Mouse (Mus musculus) hindbrain, embryonic 12.5 days (tissue): ENCODE data around the gene Vrk1. TPM values are rescaled to one million over a fixed set of nuclear protein-coding genes. Genes with fewer than 3 reads are reported as not detected.

Source experiments
- ATAC-seq: fragments of 200-750 bp; cut with Nextera tagmentation; 2 replicates; pipeline ENCODE4 v1.8.0; 2017; ENCODE audit warnings: moderate TSS enrichment; ENCODE audit not compliant: low FRiP score
- H3K27ac ChIP-seq: fragments of 300-500 bp; sonication (generic); 2 replicates; pipeline ENCODE4 v1.5.1; 2016; ENCODE audit warnings: mild to moderate bottlenecking
- H3K27me3 ChIP-seq: fragments of 300-500 bp; sonication (generic); 2 replicates; pipeline ENCODE4 v1.6.1; 2016; ENCODE audit warnings: mild to moderate bottlenecking
- H3K36me3 ChIP-seq: fragments of 300-500 bp; sonication (generic); 2 replicates; pipeline ENCODE4 v1.6.1; 2016; ENCODE audit warnings: mild to moderate bottlenecking
- H3K4me1 ChIP-seq: fragments of 300-500 bp; sonication (generic); 2 replicates; pipeline ENCODE4 v1.6.1; 2016
- H3K4me2 ChIP-seq: fragments of 300-500 bp; sonication (generic); replicated peaks from 2 replicates; pipeline ENCODE4 v1.6.1; 2016; ENCODE audit warnings: mild to moderate bottlenecking
- H3K4me3 ChIP-seq: fragments of 300-500 bp; sonication (generic); 2 replicates; pipeline ENCODE4 v1.5.1; 2016; ENCODE audit warnings: mild to moderate bottlenecking
- H3K9ac ChIP-seq: fragments of 300-500 bp; sonication (generic); 2 replicates; pipeline ENCODE4 v1.6.1; 2016; ENCODE audit warnings: mild to moderate bottlenecking, moderate library complexity
- H3K9me3 ChIP-seq: fragments of 300-500 bp; sonication (generic); replicated peaks from 2 replicates; pipeline ENCODE4 v1.6.1; 2016; ENCODE audit warnings: mild to moderate bottlenecking
- WGBS: fragments of 180-500 bp; shearing (Covaris S2); methylation state at CpG from one replicate; pipeline ENCODE4 v1.1.7; 2016; 5-methylcytosine and 5-hydroxymethylcytosine counted together
- polyA plus RNA-seq: library from polyadenylated mRNA; unstranded; fragments of >200 nt; fragmentation: Nextera tagmentation; extraction: Ambion mirVana; gene quantifications from 2 replicates; pipeline ENCODE4 v1.2.1, GENCODE M21; 2016

Vrk1 gene
- polyA plus RNA-seq, 1 experiment from 2014 or later, result 60.7 TPM

DNA sequence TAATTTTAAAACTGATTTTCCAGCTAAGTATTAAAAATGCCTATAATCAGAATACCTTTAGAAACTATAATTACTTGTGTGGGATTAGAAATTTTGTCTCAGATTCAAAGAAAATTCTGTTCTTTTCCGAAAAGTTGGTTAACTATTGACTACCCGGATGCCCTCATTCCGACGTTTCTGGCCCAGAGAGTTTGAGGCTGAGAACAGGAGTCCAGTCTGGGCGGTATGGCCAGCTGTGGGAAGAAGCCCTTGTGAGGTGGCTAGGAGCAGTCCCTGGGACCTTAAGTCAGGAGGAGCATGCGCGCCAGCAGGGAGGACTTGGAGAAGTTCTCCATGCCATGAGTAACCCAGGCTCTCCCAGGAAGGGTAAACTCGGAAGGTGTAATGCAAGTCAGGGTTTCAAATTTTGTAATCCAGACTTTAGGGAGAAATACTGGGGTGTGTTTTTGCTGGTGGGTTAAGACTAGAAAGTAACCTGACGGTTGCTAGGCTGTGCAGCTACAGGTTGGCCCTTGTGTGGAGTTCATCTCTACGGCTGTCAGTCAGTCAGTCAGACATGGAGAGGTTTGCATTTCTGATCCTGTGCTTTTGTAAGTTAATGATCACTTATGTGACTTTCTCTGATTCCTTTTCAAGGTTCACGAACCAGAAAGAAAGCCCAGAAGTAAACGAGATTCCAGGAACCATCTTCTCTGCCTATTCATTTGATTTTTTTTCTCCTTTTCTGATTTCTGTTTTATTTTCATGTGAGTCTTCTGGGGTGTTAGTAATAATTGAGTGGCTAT is 64.5 kb downstream of the Vrk1 start:
- Histone ChIP-seq H3K4me3 (no peak overlapping the region), H3K27ac (no peak overlapping the region), H3K4me2 (no peak overlapping the region), H3K9ac (no peak overlapping the region), H3K36me3 (no peaks in the 10 kb centered on the region), H3K9me3 (no peaks in the 10 kb centered on the region), H3K27me3 (no peaks in the 10 kb centered on the region), H3K4me1 (peaks cover 16% of the 10 kb centered on the region)
- 82% methylated on average over 12 of the region's 12 CpGs for WGBS
- no peak for ATAC-seq

- no peak for ATAC-seq
- H3K9me3 ChIP-seq, result no peaks in the 10 kb centered on the region
- 93% methylated on average over 15 of the region's 15 CpGs for WGBS
- H3K9ac ChIP-seq, result no peak overlapping the region
- no peak overlapping the region for H3K27ac ChIP-seq
- H3K27me3 ChIP-seq, result no peaks in the 10 kb centered on the region
- peaks cover 19% of the 10 kb centered on the region for H3K4me1 ChIP-seq
- no peaks in the 10 kb centered on the region for H3K36me3 ChIP-seq
- no peak overlapping the region for H3K4me2 ChIP-seq
- H3K4me3 ChIP-seq, result no peak overlapping the region
These were observed 66.1 kb downstream of the Vrk1 start for GRCm38 (mm10) chr12:106076131-106076530.

GRCm38 (mm10) chr12:106080511-106080910 is 70.5 kb downstream of the Vrk1 start:
- Histone ChIP-seq H3K4me3 (no peak overlapping the region), H3K4me1 (peaks cover 31% of the 10 kb centered on the region), H3K9ac (no peak overlapping the region), H3K36me3 (no peaks in the 10 kb centered on the region), H3K27me3 (no peaks in the 10 kb centered on the region), H3K9me3 (no peaks in the 10 kb centered on the region), H3K27ac (peak overlapping the region; percentile 80), H3K4me2 (peak overlapping the region; percentile 43; the same call in 1 of the 2 replicates)
- ATAC-seq, result no peak
- 31% methylated on average over 5 of the region's 5 CpGs for WGBS

GRCm38 (mm10) chr12:106080945-106081747 is 71.1 kb downstream of the Vrk1 start:
- H3K27me3 ChIP-seq, result no peaks in the 10 kb centered on the region
- H3K27ac ChIP-seq, result peak overlapping the region; percentile 80
- peak; percentile 49 for ATAC-seq
- peak overlapping the region; percentile 43 for H3K4me2 ChIP-seq
- peaks cover 31% of the 10 kb centered on the region for H3K4me1 ChIP-seq
- H3K9ac ChIP-seq, result no peak overlapping the region; the same call in 1 of the 2 replicates
- H3K36me3 ChIP-seq, result no peaks in the 10 kb centered on the region
- WGBS, result 23% methylated on average over 23 of the region's 23 CpGs
- no peaks in the 10 kb centered on the region for H3K9me3 ChIP-seq
- H3K4me3 ChIP-seq, result peak overlapping the region; percentile 10; the same call in 1 of the 2 replicates

- no peak for ATAC-seq
- Histone ChIP-seq H3K27me3 (no peaks in the 10 kb centered on the region), H3K4me1 (peaks cover 31% of the 10 kb centered on the region), H3K36me3 (no peaks in the 10 kb centered on the region), H3K4me2 (peak overlapping the region; percentile 43), H3K9me3 (no peaks in the 10 kb centered on the region), H3K4me3 (no peak overlapping the region), H3K27ac (peak overlapping the region; percentile 75; the same call in 1 of the 2 replicates), H3K9ac (no peak overlapping the region)
- 52% methylated on average over 7 of the region's 7 CpGs for WGBS
These were observed 71.7 kb downstream of the Vrk1 start for GRCm38 (mm10) chr12:106081748-106082140.

- H3K9ac ChIP-seq, result no peak overlapping the region
- WGBS, result 31% methylated on average over 16 of the region's 16 CpGs
- no peak overlapping the region for H3K4me3 ChIP-seq
These were observed 72.3 kb downstream of the Vrk1 start for GRCm38 (mm10) chr12:106082191-106082957.

GRCm38 (mm10) chr12:106082958-106083381 is 72.9 kb downstream of the Vrk1 start:
- H3K4me2 ChIP-seq, result peak overlapping the region; percentile 22; the same call in 1 of the 2 replicates
- no peaks in the 10 kb centered on the region for H3K9me3 ChIP-seq
- H3K27ac ChIP-seq, result peak overlapping the region; percentile 75
- H3K4me3 ChIP-seq, result no peak overlapping the region
- ATAC-seq, result peak; percentile 23
- peaks cover 31% of the 10 kb centered on the region for H3K4me1 ChIP-seq
- no peak overlapping the region for H3K9ac ChIP-seq
- WGBS, result 25% methylated on average over 11 of the region's 11 CpGs
- no peaks in the 10 kb centered on the region for H3K27me3 ChIP-seq
- no peaks in the 10 kb centered on the region for H3K36me3 ChIP-seq

More at GRCm38 (mm10) chr12:106082191-106082957, 72.3 kb downstream of the Vrk1 start:
- H3K36me3 ChIP-seq, result no peaks in the 10 kb centered on the region
- H3K27ac ChIP-seq, result peak overlapping the region; percentile 75
- H3K27me3 ChIP-seq, result no peaks in the 10 kb centered on the region
- peaks cover 31% of the 10 kb centered on the region for H3K4me1 ChIP-seq
- no peaks in the 10 kb centered on the region for H3K9me3 ChIP-seq
- peak overlapping the region; percentile 22; the same call in 1 of the 2 replicates for H3K4me2 ChIP-seq
- ATAC-seq, result peak; percentile 79

DNA sequence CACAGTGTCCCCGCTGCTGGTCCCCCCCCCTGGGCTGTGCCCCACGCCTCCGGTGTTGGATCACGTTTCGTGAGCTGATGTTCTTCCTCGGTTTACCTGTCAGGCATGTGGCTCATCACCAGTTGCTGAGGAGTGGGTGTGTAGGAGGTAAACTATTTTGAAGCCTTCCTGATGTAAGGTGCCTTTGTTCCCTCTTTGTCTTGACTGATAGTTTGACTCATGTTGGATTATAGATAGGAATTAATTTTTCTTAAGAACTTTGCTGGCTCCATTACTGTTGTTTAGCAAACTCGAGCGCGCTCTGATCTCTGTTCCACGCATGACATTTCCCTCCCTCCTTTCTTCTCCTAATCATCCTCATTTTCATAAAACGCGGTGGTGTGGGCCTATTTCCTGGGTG is 74.1 kb downstream of the Vrk1 start:
- H3K9me3 ChIP-seq, result no peaks in the 10 kb centered on the region
- WGBS, result 90% methylated on average over 12 of the region's 12 CpGs

GRCm38 (mm10) chr12:106094827-106095226 is 84.8 kb downstream of the Vrk1 start:
- no peak for ATAC-seq
- H3K27me3 ChIP-seq, result no peaks in the 10 kb centered on the region
- H3K9ac ChIP-seq, result no peak overlapping the region
- H3K36me3 ChIP-seq, result no peaks in the 10 kb centered on the region
- WGBS, result 96% methylated on average over 9 of the region's 9 CpGs
- no peaks in the 10 kb centered on the region for H3K4me1 ChIP-seq
- H3K4me3 ChIP-seq, result no peak overlapping the region
- no peak overlapping the region for H3K27ac ChIP-seq
- no peak overlapping the region for H3K4me2 ChIP-seq
- no peaks in the 10 kb centered on the region for H3K9me3 ChIP-seq

More for the DNA sequence above, 74.1 kb downstream of the Vrk1 start:
- peaks cover 31% of the 10 kb centered on the region for H3K4me1 ChIP-seq
- no peak for ATAC-seq
- no peak overlapping the region for H3K27ac ChIP-seq
- H3K9ac ChIP-seq, result no peak overlapping the region
- no peaks in the 10 kb centered on the region for H3K36me3 ChIP-seq
- H3K4me2 ChIP-seq, result no peak overlapping the region
- no peaks in the 10 kb centered on the region for H3K27me3 ChIP-seq
- no peak overlapping the region for H3K4me3 ChIP-seq

- no peak overlapping the region for H3K9ac ChIP-seq
- H3K4me1 ChIP-seq, result peaks cover 3% of the 10 kb centered on the region; the same call in 1 of the 2 replicates
- no peak overlapping the region for H3K27ac ChIP-seq
- H3K27me3 ChIP-seq, result no peaks in the 10 kb centered on the region
- no peaks in the 10 kb centered on the region for H3K36me3 ChIP-seq
- no peak overlapping the region for H3K4me2 ChIP-seq
- no peak overlapping the region for H3K4me3 ChIP-seq
- H3K9me3 ChIP-seq, result no peaks in the 10 kb centered on the region
- WGBS, result 94% methylated on average over 6 of the region's 6 CpGs
- no peak for ATAC-seq
These were observed 92.0 kb downstream of the Vrk1 start for GRCm38 (mm10) chr12:106102003-106102402.

DNA sequence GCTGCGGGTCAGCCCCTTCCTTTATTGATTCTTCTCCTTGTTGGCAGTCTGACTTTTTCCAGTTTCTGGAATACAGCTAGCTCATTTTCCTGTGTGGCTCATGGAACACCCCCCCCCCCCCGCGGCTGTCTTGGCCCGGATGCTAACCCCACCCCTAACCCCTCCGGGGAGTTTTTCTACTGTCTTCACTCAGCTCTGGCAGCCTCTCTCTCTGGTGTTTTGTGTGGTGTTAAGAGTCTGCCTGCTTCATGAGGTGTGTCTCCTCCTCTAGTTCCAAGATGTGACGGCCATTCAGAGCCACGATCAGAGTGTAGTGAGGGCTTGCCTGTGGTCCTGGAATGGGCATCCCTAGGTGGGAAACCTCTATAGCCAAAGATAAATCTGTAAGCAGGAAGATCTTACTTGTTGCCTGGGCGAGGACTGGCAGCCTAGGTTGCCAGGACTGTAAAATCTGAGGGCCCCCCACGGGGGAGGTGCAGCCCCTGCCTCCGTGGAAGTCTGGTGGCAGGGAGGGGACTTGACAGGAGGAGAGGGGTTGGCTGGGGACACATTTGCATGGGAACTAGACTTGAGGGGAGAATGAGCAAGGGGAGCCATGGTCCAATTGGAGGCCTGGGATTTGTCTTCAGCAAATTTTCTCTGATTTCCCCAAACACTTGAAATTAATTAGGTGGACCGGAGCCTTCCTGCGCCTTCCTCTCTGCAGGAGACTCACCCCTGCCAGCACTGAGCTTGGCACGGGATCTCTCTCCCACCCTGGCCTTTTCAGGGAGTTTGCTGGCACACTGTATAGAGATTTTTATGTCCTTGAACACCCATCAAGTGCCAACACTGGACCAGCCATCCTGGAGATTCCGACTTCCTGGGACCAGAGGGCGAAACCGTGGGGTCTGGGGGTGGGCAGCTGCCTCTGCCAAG is 93.0 kb downstream of the Vrk1 start:
- no peaks in the 10 kb centered on the region for H3K9me3 ChIP-seq
- ATAC-seq, result no peak
- H3K36me3 ChIP-seq, result no peaks in the 10 kb centered on the region
- peaks cover 3% of the 10 kb centered on the region; the same call in 1 of the 2 replicates for H3K4me1 ChIP-seq
- H3K9ac ChIP-seq, result no peak overlapping the region
- H3K4me2 ChIP-seq, result no peak overlapping the region
- H3K27ac ChIP-seq, result no peak overlapping the region
- 67% methylated on average over 16 of the region's 16 CpGs for WGBS
- H3K27me3 ChIP-seq, result no peaks in the 10 kb centered on the region
- H3K4me3 ChIP-seq, result no peak overlapping the region
